Mouse (Mus musculus) kidney, embryonic 15.5 days (tissue): ENCODE results near the gene Dcp1a. TPM values are rescaled to one million over a fixed set of nuclear protein-coding genes. Genes with fewer than 3 reads are reported as not detected.
A peak's percentile ranks its signal among the peaks of the same experiment; 100 is the strongest.
"Not testable (repeated sequence)": the region's sequence is repeated elsewhere in the genome, so short reads cannot be mapped to it uniquely, and the experiment has no call there.

Source experiments
- ATAC-seq: fragments of 200-750 bp; cut with Nextera tagmentation; replicated peaks from 2 replicates; pipeline ENCODE4 v1.8.0; 2017; ENCODE audit warnings: moderate TSS enrichment; ENCODE audit not compliant: low FRiP score
- H3K27ac ChIP-seq: fragments of 300-500 bp; sonication (generic); 2 replicates; pipeline ENCODE4 v1.5.1; 2015; ENCODE audit warnings: mild to moderate bottlenecking, inconsistent platforms
- H3K27me3 ChIP-seq: fragments of 300-500 bp; sonication (generic); 2 replicates; pipeline ENCODE4 v1.6.1; 2015; ENCODE audit warnings: inconsistent platforms
- H3K36me3 ChIP-seq: fragments of 300-500 bp; sonication (generic); 2 replicates; pipeline ENCODE4 v1.6.1; 2015; ENCODE audit warnings: inconsistent platforms
- H3K4me1 ChIP-seq: fragments of 300-500 bp; sonication (generic); 2 replicates; pipeline ENCODE4 v1.6.1; 2015; ENCODE audit warnings: inconsistent platforms
- H3K4me2 ChIP-seq: fragments of 300-500 bp; sonication (generic); 2 replicates; pipeline ENCODE4 v1.6.1; 2015; ENCODE audit warnings: moderate library complexity, mild to moderate bottlenecking, inconsistent platforms
- H3K4me3 ChIP-seq: fragments of 300-500 bp; sonication (generic); replicated peaks from 2 replicates; pipeline ENCODE4 v1.5.1; 2015; ENCODE audit warnings: mild to moderate bottlenecking, inconsistent platforms
- H3K9ac ChIP-seq: fragments of 300-500 bp; sonication (generic); 2 replicates; pipeline ENCODE4 v1.6.1; 2015; ENCODE audit warnings: mild to moderate bottlenecking, inconsistent platforms
- H3K9me3 ChIP-seq: fragments of 300-500 bp; sonication (generic); replicated peaks from 2 replicates; pipeline ENCODE4 v1.6.1; 2016; ENCODE audit warnings: inconsistent platforms
- WGBS: fragments of 180-500 bp; shearing (Covaris S2); methylation state at CpG from one replicate; pipeline ENCODE4 v1.1.7; 2015; ENCODE audit warnings: mixed read lengths; 5-methylcytosine and 5-hydroxymethylcytosine counted together
- polyA plus RNA-seq: library from polyadenylated mRNA; unstranded; fragments of >200 nt; fragmentation: Nextera tagmentation; extraction: Ambion mirVana; gene quantifications from 2 replicates; pipeline ENCODE4 v1.2.1, GENCODE M21; 2015

The Dcp1a gene
- polyA plus RNA-seq, 1 experiment from 2014 or later: 30.0 TPM

GRCm38 (mm10) chr14:30528392-30528791 is 49.1 kb downstream of the Dcp1a start:
- no peak for ATAC-seq
- Histone ChIP-seq H3K27me3 (no peaks in the 10 kb centered on the region), H3K36me3 (peaks cover 50% of the 10 kb centered on the region), H3K4me1 (peaks cover 11% of the 10 kb centered on the region), H3K4me3 (no peak overlapping the region), H3K27ac (no peak overlapping the region), H3K9ac (no peak overlapping the region), H3K9me3 (no peaks in the 10 kb centered on the region), H3K4me2 (no peak overlapping the region)
- whole genome bisulfite sequencing: 74% methylated on average over 10 of the region's 10 CpGs

- Histone ChIP-seq H3K4me3 (no peak overlapping the region), H3K27ac (no peak overlapping the region), H3K9ac (no peak overlapping the region), H3K9me3 (no peaks in the 10 kb centered on the region), H3K36me3 (peaks cover 44% of the 10 kb centered on the region), H3K4me2 (no peak overlapping the region), H3K27me3 (no peaks in the 10 kb centered on the region), H3K4me1 (peaks cover 11% of the 10 kb centered on the region)
- no peak for ATAC-seq
- WGBS: 84% methylated on average over 5 of the region's 5 CpGs
Observed at GRCm38 (mm10) chr14:30528961-30529360, 49.6 kb downstream of the Dcp1a start.

- ATAC-seq: no peak
- WGBS: 94% methylated on average over 12 of the region's 12 CpGs
Observed at GRCm38 (mm10) chr14:30529454-30529853, 50.1 kb downstream of the Dcp1a start.

GRCm38 (mm10) chr14:30530726-30531269 is 51.5 kb downstream of the Dcp1a start:
- Histone ChIP-seq H3K9me3 (no peaks in the 10 kb centered on the region), H3K27me3 (no peaks in the 10 kb centered on the region), H3K4me3 (no peak overlapping the region), H3K4me1 (peaks cover 11% of the 10 kb centered on the region), H3K4me2 (peak overlapping the region; percentile 9; the same call in 1 of the 2 replicates), H3K36me3 (peaks cover 27% of the 10 kb centered on the region), H3K27ac (peak overlapping the region; percentile 82), H3K9ac (no peak overlapping the region)
- peak; percentile 70 for ATAC-seq
- WGBS: 46% methylated on average over 8 of the region's 8 CpGs

More at GRCm38 (mm10) chr14:30529454-30529853, 50.1 kb downstream of the Dcp1a start:
- H3K27ac ChIP-seq: no peak overlapping the region
- H3K9me3 ChIP-seq: no peaks in the 10 kb centered on the region
- no peak overlapping the region for H3K9ac ChIP-seq
- peaks cover 40% of the 10 kb centered on the region for H3K36me3 ChIP-seq
- no peaks in the 10 kb centered on the region for H3K27me3 ChIP-seq
- H3K4me2 ChIP-seq: no peak overlapping the region
- peaks cover 11% of the 10 kb centered on the region for H3K4me1 ChIP-seq
- no peak overlapping the region for H3K4me3 ChIP-seq

- Histone ChIP-seq H3K4me2 (no peak overlapping the region), H3K27ac (peak overlapping the region; percentile 66), H3K4me3 (no peak overlapping the region), H3K9ac (no peak overlapping the region), H3K27me3 (no peaks in the 10 kb centered on the region), H3K4me1 (peaks cover 11% of the 10 kb centered on the region), H3K9me3 (no peaks in the 10 kb centered on the region), H3K36me3 (peaks cover 20% of the 10 kb centered on the region)
- no peak for ATAC-seq
- 79% methylated on average over 5 of the region's 5 CpGs for WGBS
Observed at GRCm38 (mm10) chr14:30531431-30531830, 52.1 kb downstream of the Dcp1a start.

- Histone ChIP-seq H3K4me3 (no peak overlapping the region), H3K27me3 (no peaks in the 10 kb centered on the region), H3K9me3 (no peaks in the 10 kb centered on the region), H3K9ac (no peak overlapping the region), H3K4me1 (peaks cover 11% of the 10 kb centered on the region), H3K27ac (no peak overlapping the region), H3K4me2 (no peak overlapping the region), H3K36me3 (peaks cover 17% of the 10 kb centered on the region)
- no peak for ATAC-seq
- 96% methylated on average over 6 of the region's 6 CpGs for WGBS
Observed at GRCm38 (mm10) chr14:30531896-30532295, 52.6 kb downstream of the Dcp1a start.

- H3K4me1 ChIP-seq: peaks cover 11% of the 10 kb centered on the region
- H3K36me3 ChIP-seq: no peaks in the 10 kb centered on the region
- no peak overlapping the region for H3K27ac ChIP-seq
- H3K27me3 ChIP-seq: no peaks in the 10 kb centered on the region
- 72% methylated on average over 6 of the region's 6 CpGs for WGBS
- H3K4me3 ChIP-seq: no peak overlapping the region
- no peak for ATAC-seq
- no peaks in the 10 kb centered on the region for H3K9me3 ChIP-seq
- H3K4me2 ChIP-seq: no peak overlapping the region
- no peak overlapping the region for H3K9ac ChIP-seq
Observed at GRCm38 (mm10) chr14:30533780-30534450, 54.6 kb downstream of the Dcp1a start.

- Histone ChIP-seq H3K27me3 (no peaks in the 10 kb centered on the region), H3K9me3 (no peaks in the 10 kb centered on the region), H3K27ac (no peak overlapping the region), H3K36me3 (no peaks in the 10 kb centered on the region), H3K4me2 (no peak overlapping the region), H3K9ac (no peak overlapping the region), H3K4me1 (no peaks in the 10 kb centered on the region), H3K4me3 (no peak overlapping the region)
- no peak for ATAC-seq
- WGBS: 60% methylated on average over 10 of the region's 10 CpGs
Observed at GRCm38 (mm10) chr14:30541541-30541940, 62.2 kb downstream of the Dcp1a start.

GRCm38 (mm10) chr14:30543331-30543730 is 64.0 kb downstream of the Dcp1a start:
- not testable (repeated sequence) for H3K4me3 ChIP-seq, H3K4me2 ChIP-seq, H3K36me3 ChIP-seq, H3K4me1 ChIP-seq, H3K9me3 ChIP-seq, ATAC-seq, H3K27me3 ChIP-seq, H3K27ac ChIP-seq, H3K9ac ChIP-seq
- WGBS: 72% methylated on average over 5 of the region's 5 CpGs

- ATAC-seq: peak; percentile 12
- H3K4me1 ChIP-seq: peaks cover 35% of the 10 kb centered on the region
- peak within 1 kb of the TSS; percentile 86 for H3K4me2 ChIP-seq
- H3K9ac ChIP-seq: peak within 1 kb of the TSS; percentile 68
- H3K4me3 ChIP-seq: peak within 1 kb of the TSS; percentile 65
- 28% methylated on average over 8 of the region's 8 CpGs for WGBS
- peak within 1 kb of the TSS; percentile 89 for H3K27ac ChIP-seq
- no peaks in the 10 kb centered on the region for H3K9me3 ChIP-seq
- no peaks in the 10 kb centered on the region for H3K27me3 ChIP-seq
- 0 out of 2 replicates have a peak, but pooled peaks cover 4% of the 10 kb centered on the region for H3K36me3 ChIP-seq
Observed at GRCm38 (mm10) chr14:30548131-30548720, 68.9 kb downstream of the Dcp1a start, which contains the start of gene Tkt. Tkt (plus strand) TSS chr14:30548359.

- no peaks in the 10 kb centered on the region for H3K9me3 ChIP-seq
- peaks cover 13% of the 10 kb centered on the region for H3K36me3 ChIP-seq
- peak; percentile 96 for ATAC-seq
- peak overlapping the region; percentile 68 for H3K9ac ChIP-seq
- WGBS: under 1% methylated on average over 67 of the region's 69 CpGs
- H3K4me3 ChIP-seq: peak overlapping the region; percentile 65
- H3K4me1 ChIP-seq: peaks cover 40% of the 10 kb centered on the region
- H3K4me2 ChIP-seq: peak overlapping the region; percentile 86
- H3K27me3 ChIP-seq: no peaks in the 10 kb centered on the region
- H3K27ac ChIP-seq: peak overlapping the region; percentile 89
Observed at GRCm38 (mm10) chr14:30548965-30549776, 69.8 kb downstream of the Dcp1a start.

- H3K4me2 ChIP-seq: peak overlapping the region; percentile 86
- no peaks in the 10 kb centered on the region for H3K27me3 ChIP-seq
- peak overlapping the region; percentile 65 for H3K4me3 ChIP-seq
- H3K9me3 ChIP-seq: no peaks in the 10 kb centered on the region
- peak; percentile 8; the same call in 1 of the 2 replicates for ATAC-seq
- peak overlapping the region; percentile 68 for H3K9ac ChIP-seq
- H3K4me1 ChIP-seq: peaks cover 40% of the 10 kb centered on the region
- under 1% methylated on average over 10 of the region's 10 CpGs for WGBS
- H3K36me3 ChIP-seq: peaks cover 19% of the 10 kb centered on the region
- peak overlapping the region; percentile 89 for H3K27ac ChIP-seq
Observed at GRCm38 (mm10) chr14:30549777-30550149, 70.4 kb downstream of the Dcp1a start.
